Mouse (Mus musculus) stomach, embryonic 14.5 days (tissue): ENCODE measurements at regions not wholly inside any gene's neighbourhood (a gene's known extent, or its start where the extent isn't known, plus 50 kb on each side); places are given as distances from the start of the nearest gene placed in this dataset.
A peak's percentile ranks its signal among the peaks of the same experiment; 100 is the strongest.

ENCODE experiments used
- ATAC-seq: fragments of 200-750 bp; cut with Nextera tagmentation; 2 replicates; pipeline ENCODE4 v1.8.0; 2017; ENCODE audit warnings: low read depth, moderate TSS enrichment; ENCODE audit not compliant: insufficient number of reproducible peaks, insufficient read depth, low FRiP score
- H3K27ac ChIP-seq: fragments of 300-500 bp; sonication (generic); 2 replicates; pipeline ENCODE4 v1.5.1; 2014; ENCODE audit warnings: mild to moderate bottlenecking, low read length, moderate library complexity, mixed read lengths
- H3K27me3 ChIP-seq: fragments of 300-500 bp; sonication (generic); 2 replicates; pipeline ENCODE4 v1.6.1; 2014; ENCODE audit warnings: low read length, control low read depth, mixed read lengths; ENCODE audit not compliant: control insufficient read depth, insufficient read depth
- H3K36me3 ChIP-seq: fragments of 300-500 bp; sonication (generic); 2 replicates; pipeline ENCODE4 v1.6.1; 2014; ENCODE audit warnings: mild to moderate bottlenecking, control low read depth, low read length, moderate library complexity, mixed read lengths; ENCODE audit not compliant: control insufficient read depth, insufficient read depth
- H3K4me1 ChIP-seq: fragments of 300-500 bp; sonication (generic); 2 replicates; pipeline ENCODE4 v1.6.1; 2014; ENCODE audit warnings: low read length, control low read depth, mixed read lengths; ENCODE audit not compliant: control insufficient read depth, insufficient read depth
- H3K4me2 ChIP-seq: fragments of 300-500 bp; sonication (generic); replicated peaks from 2 replicates; pipeline ENCODE4 v1.6.1; 2014; ENCODE audit warnings: low read depth, low read length, control low read depth
- H3K4me3 ChIP-seq: fragments of 300-500 bp; sonication (generic); 2 replicates; pipeline ENCODE4 v1.5.1; 2014; ENCODE audit warnings: low read depth, low read length, control low read depth
- H3K9ac ChIP-seq: fragments of 300-500 bp; sonication (generic); replicated peaks from 2 replicates; pipeline ENCODE4 v1.6.1; 2014; ENCODE audit warnings: low read depth, mild to moderate bottlenecking, control low read depth, low read length, moderate library complexity, mixed read lengths
- H3K9me3 ChIP-seq: fragments of 300-500 bp; sonication (generic); 2 replicates; pipeline ENCODE4 v1.6.1; 2016; ENCODE audit warnings: low read depth, low read length, control low read depth; ENCODE audit not compliant: control insufficient read depth
- WGBS: fragments of 180-500 bp; shearing (Covaris S2); extraction: QIAGEN DNeasy Blood & Tissue Kit; methylation state at CpG from one replicate; pipeline ENCODE4 v1.1.7; 2014; 5-methylcytosine and 5-hydroxymethylcytosine counted together

GRCm38 (mm10) chr12:77836231-77836630 lies 357.8 kb upstream of the Gm6657 start:
- WGBS = 80% methylated on average over 2 of the region's 2 CpGs
- H3K27me3 ChIP-seq = no peaks in the 10 kb centered on the region

GRCm38 (mm10) chr12:77841844-77842415 lies 352.1 kb upstream of the Gm6657 start:
- H3K4me3 ChIP-seq = no peak overlapping the region
- no peak overlapping the region for H3K27ac ChIP-seq
- ATAC-seq = no peak
- no peaks in the 10 kb centered on the region for H3K9me3 ChIP-seq
- H3K9ac ChIP-seq = no peak overlapping the region
- WGBS = 81% methylated on average over 7 of the region's 7 CpGs
- no peaks in the 10 kb centered on the region for H3K4me1 ChIP-seq
- H3K36me3 ChIP-seq = no peaks in the 10 kb centered on the region
- no peak overlapping the region for H3K4me2 ChIP-seq
- H3K27me3 ChIP-seq = no peaks in the 10 kb centered on the region

More at GRCm38 (mm10) chr12:77836231-77836630, 357.8 kb upstream of the Gm6657 start:
- Histone ChIP-seq H3K4me3 (no peak overlapping the region), H3K9ac (no peak overlapping the region), H3K4me2 (no peak overlapping the region), H3K4me1 (no peaks in the 10 kb centered on the region), H3K27ac (no peak overlapping the region), H3K9me3 (no peaks in the 10 kb centered on the region), H3K36me3 (no peaks in the 10 kb centered on the region)
- no peak for ATAC-seq

- no peak overlapping the region for H3K9ac ChIP-seq
- H3K36me3 ChIP-seq = no peaks in the 10 kb centered on the region
- H3K4me1 ChIP-seq = 0 out of 2 replicates have a peak, but pooled peaks cover 2% of the 10 kb centered on the region
- WGBS = 21% methylated on average over 9 of the region's 9 CpGs
- H3K4me3 ChIP-seq = no peak overlapping the region
- peak; percentile 74; the same call in 1 of the 2 replicates for ATAC-seq
- no peaks in the 10 kb centered on the region for H3K27me3 ChIP-seq
- no peaks in the 10 kb centered on the region for H3K9me3 ChIP-seq
- no peak overlapping the region for H3K27ac ChIP-seq
- no peak overlapping the region for H3K4me2 ChIP-seq
These were observed 341.2 kb upstream of the Gm6657 start for GRCm38 (mm10) chr12:77852595-77853577.

GRCm38 (mm10) chr12:77854281-77855075 lies 339.6 kb upstream of the Gm6657 start:
- H3K36me3 ChIP-seq = no peaks in the 10 kb centered on the region
- H3K27ac ChIP-seq = no peak overlapping the region
- H3K4me3 ChIP-seq = no peak overlapping the region
- ATAC-seq = no peak
- no peaks in the 10 kb centered on the region for H3K27me3 ChIP-seq
- H3K9ac ChIP-seq = no peak overlapping the region
- WGBS = 59% methylated on average over 15 of the region's 15 CpGs
- H3K4me1 ChIP-seq = 0 out of 2 replicates have a peak, but pooled peaks cover 2% of the 10 kb centered on the region
- no peak overlapping the region for H3K4me2 ChIP-seq
- H3K9me3 ChIP-seq = no peaks in the 10 kb centered on the region

- no peak for ATAC-seq
- no peaks in the 10 kb centered on the region for H3K9me3 ChIP-seq
- H3K27ac ChIP-seq = no peak overlapping the region
- 86% methylated on average over 12 of the region's 12 CpGs for WGBS
- H3K36me3 ChIP-seq = no peaks in the 10 kb centered on the region
- no peaks in the 10 kb centered on the region for H3K27me3 ChIP-seq
- no peak overlapping the region for H3K9ac ChIP-seq
- H3K4me1 ChIP-seq = 0 out of 2 replicates have a peak, but pooled peaks cover 2% of the 10 kb centered on the region
- no peak overlapping the region for H3K4me2 ChIP-seq
- no peak overlapping the region for H3K4me3 ChIP-seq
These were observed 338.2 kb upstream of the Gm6657 start for GRCm38 (mm10) chr12:77855796-77856195.

- Histone ChIP-seq H3K4me1 (0 out of 2 replicates have a peak, but pooled peaks cover 2% of the 10 kb centered on the region), H3K36me3 (no peaks in the 10 kb centered on the region), H3K9me3 (no peaks in the 10 kb centered on the region), H3K27me3 (no peaks in the 10 kb centered on the region), H3K9ac (no peak overlapping the region), H3K4me3 (no peak overlapping the region), H3K4me2 (no peak overlapping the region), H3K27ac (no peak overlapping the region)
- no peak for ATAC-seq
- 56% methylated on average over 4 of the region's 4 CpGs for WGBS
These were observed 336.8 kb upstream of the Gm6657 start for GRCm38 (mm10) chr12:77857281-77857680.

- H3K36me3 ChIP-seq = no peaks in the 10 kb centered on the region
- H3K27ac ChIP-seq = no peak overlapping the region
- ATAC-seq = no peak
- no peak overlapping the region for H3K4me3 ChIP-seq
- H3K27me3 ChIP-seq = no peaks in the 10 kb centered on the region
- H3K4me2 ChIP-seq = no peak overlapping the region
- H3K9me3 ChIP-seq = no peaks in the 10 kb centered on the region
- WGBS = 61% methylated on average over 13 of the region's 13 CpGs
- no peak overlapping the region for H3K9ac ChIP-seq
- no peaks in the 10 kb centered on the region for H3K4me1 ChIP-seq
These were observed 333.1 kb upstream of the Gm6657 start for GRCm38 (mm10) chr12:77860769-77861557.
